Mouse (Mus musculus) left cerebral cortex, adult 6 months (tissue): ENCODE data around the gene Trmt11. TPM values are rescaled to one million over a fixed set of nuclear protein-coding genes. Genes with fewer than 3 reads are reported as not detected.

ENCODE experiments used
- long read RNA-seq, 2 experiments: library from polyadenylated mRNA; unstranded; transcript quantifications; one replicate each; pipeline ENCODE4 v2.0.0; 2019 to 2020
- polyA plus RNA-seq: library from polyadenylated mRNA; unstranded; fragments of <200 nt; fragmentation: Nextera tagmentation; gene quantifications from 2 replicates; pipeline ENCODE4 v1.2.3, GENCODE M21; 2021

Gene Trmt11
- polyA plus RNA-seq, result 6.3 and 8.6 TPM in 2 replicates
- long read RNA-seq, experiment 1, transcript Trmt11-201 (13 exons, 2,359 nt), result major isoform, 40 of 70 reads
- long read RNA-seq, experiment 1, partial matches to known transcripts, result 4 of 70 reads
- long read RNA-seq, experiment 1, other reads (novel, unspliced or antisense), result 23 of 70 reads
- long read RNA-seq, experiment 2, transcript Trmt11-201 (13 exons, 2,359 nt), result major isoform, 12 of 20 reads
- long read RNA-seq, experiment 2, partial matches to known transcripts, result 4 of 20 reads
- long read RNA-seq, experiment 2, other reads (novel, unspliced or antisense), result 4 of 20 reads

GRCm38 (mm10) chr10:30600542-30600966 lies at the start of gene Trmt11:
Gene Trmt11 (minus strand): TSS chr10:30600749.

DNA sequence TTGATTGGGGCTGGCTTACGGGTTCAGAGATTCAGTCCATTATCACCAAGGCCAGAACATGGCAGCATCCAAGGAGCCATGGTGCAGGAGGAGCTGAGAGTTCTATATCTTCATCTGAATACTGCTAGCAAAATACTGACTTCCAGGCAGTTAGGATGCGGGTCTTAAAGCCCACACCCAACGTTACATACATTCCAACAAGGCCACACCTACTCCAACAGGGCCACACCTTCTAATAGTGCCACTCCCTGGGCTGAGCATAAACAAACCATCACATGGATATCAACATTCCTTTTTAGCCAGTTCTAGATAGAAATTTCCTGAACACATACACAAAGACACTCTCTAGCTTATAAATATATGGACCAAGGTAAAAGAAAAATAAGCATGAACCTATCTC lies 29.0 kb upstream of the Trmt11 start, which contains the start of gene Hint3:
Hint3 (minus strand) TSS at position 120 of the 400 bp plus-strand sequence.

Other genes starting within 250 kb of the Trmt11 start
- gene Hint3, start 28.9 kb upstream of the Trmt11 start, polyA plus RNA-seq, result 34.9 and 36.9 TPM in 2 replicates
- gene Ncoa7, start 202.6 kb upstream of the Trmt11 start, polyA plus RNA-seq, result 17.2 and 25.2 TPM in 2 replicates
- 0.94 and 1.6 TPM in 2 replicates for gene Hey2, start 242.1 kb upstream of the Trmt11 start, polyA plus RNA-seq